Mouse (Mus musculus) mature B cell (primary cell): ENCODE results near the gene Mrm3.

ENCODE experiments used
- in situ Hi-C: fragments of 300-500 bp; cut with MboI; formaldehyde crosslinking; loops from 2 replicates; pipeline ENCODE4 v1.14.3; 2019

Mrm3 gene

GRCm38 (mm10) chr11:76287301-76287700 is 43.8 kb downstream of the Mrm3 start:
- in situ Hi-C loops, result no loop called here

DNA sequence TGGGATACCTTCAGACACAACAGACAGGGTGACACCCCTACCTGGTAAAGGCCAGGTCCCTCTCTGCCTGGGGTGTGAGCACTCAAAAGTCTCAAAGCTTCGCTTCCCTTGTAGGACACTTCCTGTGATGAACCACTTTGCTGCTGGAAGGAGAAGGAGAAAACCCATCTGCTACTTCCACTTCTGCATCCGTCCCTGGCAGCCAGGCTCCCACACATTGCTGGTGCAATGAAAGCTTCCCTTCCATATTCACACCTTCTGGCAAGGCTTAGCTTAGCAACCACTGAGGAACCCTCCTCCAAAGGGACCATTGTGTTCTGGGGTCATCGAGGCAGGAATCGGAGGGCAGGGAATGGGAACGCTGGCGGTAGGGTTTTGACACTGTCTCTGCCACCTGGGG is 45.1 kb downstream of the Mrm3 start:
- in situ Hi-C loops, result no loop called here

DNA sequence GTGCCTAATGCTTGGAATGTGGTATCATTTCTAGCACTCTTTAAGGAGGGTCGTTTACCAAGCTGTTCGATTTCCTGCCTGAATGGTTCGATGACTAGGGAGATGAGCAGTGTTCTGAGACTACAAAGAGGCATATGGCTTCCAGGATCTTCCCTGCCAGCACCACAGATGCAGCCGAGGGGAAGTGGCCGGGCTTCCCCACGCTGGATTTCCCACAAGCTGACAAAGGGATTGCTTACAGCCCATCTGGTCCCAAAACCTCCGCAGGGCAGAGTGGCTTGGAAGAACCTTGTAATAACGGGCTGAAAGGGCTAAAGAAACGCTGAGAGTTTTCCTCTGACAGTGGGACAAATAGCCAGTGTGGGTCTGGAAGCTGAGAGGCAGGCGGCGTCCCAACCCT is 46.9 kb downstream of the Mrm3 start:
- in situ Hi-C loops, result no loop called here

GRCm38 (mm10) chr11:76291960-76292359 is 48.4 kb downstream of the Mrm3 start:
- in situ Hi-C loops, result no loop called here

DNA sequence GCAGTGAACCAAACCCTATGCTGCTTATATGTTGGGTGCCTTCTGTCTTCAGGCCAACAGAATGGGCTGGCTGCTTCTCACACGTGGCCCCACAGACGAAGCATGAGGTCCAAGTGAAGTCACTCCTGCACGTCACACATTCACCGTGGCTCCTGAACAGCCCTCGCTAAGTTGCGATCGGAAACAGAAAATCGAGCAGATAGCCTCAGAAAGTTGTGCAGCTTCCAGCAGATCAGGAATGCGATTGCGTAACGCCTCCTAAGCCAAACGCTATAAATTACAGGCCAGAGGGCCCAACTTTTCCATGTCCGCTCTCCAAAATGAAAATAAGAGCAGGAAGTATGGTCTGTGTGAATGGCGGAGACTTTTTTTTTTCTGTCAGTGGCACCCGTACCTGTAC is 48.9 kb downstream of the Mrm3 start:
- in situ Hi-C loops, result no loop called here

DNA sequence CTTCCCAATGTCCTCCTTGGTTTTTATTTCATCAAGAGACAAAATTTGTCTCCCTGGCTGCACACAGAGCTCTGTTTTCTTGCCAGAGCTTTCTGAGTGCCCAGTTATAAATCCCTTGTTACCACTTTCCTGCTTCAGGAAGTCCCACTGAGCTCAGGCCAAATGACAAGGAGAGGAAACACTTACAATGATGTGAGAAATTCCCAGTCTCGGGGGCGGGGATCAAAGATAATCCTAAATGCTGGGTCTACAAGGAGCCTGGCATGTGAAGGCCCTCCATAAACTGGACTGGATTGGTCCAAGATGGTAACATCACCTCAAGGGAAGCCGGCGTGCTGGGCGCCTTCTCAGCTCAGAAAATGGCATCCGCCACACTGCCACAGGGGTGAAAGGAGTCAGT is 49.3 kb downstream of the Mrm3 start:
- in situ Hi-C loops, result no loop called here

GRCm38 (mm10) chr11:76294078-76294477 is 50.6 kb downstream of the Mrm3 start:
- in situ Hi-C loops, result no loop called here

DNA sequence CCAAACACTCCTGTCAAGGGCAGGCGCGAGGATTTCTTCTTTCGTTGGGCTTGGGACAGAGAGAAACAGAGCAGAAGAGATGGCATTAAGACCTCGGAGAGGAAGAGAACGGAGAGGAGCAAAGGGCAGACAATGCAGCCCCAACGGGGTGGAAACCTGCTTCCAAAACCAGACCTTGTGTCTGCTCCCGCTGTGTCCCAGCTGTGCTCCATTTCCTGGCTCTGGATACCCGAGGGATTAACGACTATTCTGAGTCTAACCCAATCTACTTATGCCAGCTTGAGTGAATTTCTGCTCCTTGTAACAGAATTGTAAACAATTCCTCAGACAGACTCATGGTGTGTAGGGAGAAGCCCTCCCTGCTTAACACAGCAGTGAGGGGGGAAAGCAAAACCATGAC is 51.3 kb downstream of the Mrm3 start:
- in situ Hi-C loops, result no loop called here

- in situ Hi-C loops, result no loop called here
Observed at GRCm38 (mm10) chr11:76297252-76297651, 53.7 kb downstream of the Mrm3 start.

DNA sequence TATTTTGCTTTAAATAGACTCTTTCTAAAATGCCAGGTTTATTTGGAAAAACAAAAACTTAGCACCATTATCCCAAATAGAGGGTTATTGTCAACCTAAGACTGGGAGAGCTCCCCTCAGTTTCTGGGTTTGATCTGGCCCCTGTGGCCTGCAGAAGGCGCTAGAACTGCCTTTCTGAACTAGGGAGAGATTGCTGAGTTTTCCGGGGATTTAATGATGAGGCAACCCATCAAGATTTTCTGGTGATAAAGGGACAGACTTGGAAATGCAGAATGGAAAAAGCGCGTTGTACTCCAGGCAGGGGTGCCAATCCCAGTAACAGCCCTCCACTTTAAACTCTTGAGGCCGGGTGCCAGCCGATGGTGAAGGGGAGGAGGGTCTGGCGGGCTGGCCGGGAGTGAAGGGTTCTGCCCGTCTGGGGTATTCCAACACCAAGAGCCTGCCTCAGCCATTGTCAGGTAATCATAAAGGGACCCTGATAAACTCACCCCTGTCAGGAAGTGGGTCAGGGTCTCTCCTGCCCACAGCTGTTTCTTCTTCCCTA is 55.0 kb downstream of the Mrm3 start:
- in situ Hi-C loops, result no loop called here
